Mouse (Mus musculus): ENCODE results near the gene Twsg1. TPM values are rescaled to one million over a fixed set of nuclear protein-coding genes. Genes with fewer than 3 reads are reported as not detected.

Gene Twsg1
- total RNA-seq, 2 experiments from 2014 or later = 10.9 to 13.8 TPM

- ATAC-seq (replicated peaks; ENCODE audit: low FRiP score, poor library complexity, severe bottlenecking) = no peak
These were observed 47.2 kb downstream of the Twsg1 start for GRCm38 (mm10) chr17:65903826-65904225.

GRCm38 (mm10) chr17:65903011-65903410 is 48.0 kb downstream of the Twsg1 start:
- ATAC-seq (replicated peaks; ENCODE audit: low FRiP score, poor library complexity, severe bottlenecking) = no peak

GRCm38 (mm10) chr17:65902281-65902680 is 48.7 kb downstream of the Twsg1 start:
- no peak for ATAC-seq (replicated peaks; ENCODE audit: low FRiP score, poor library complexity, severe bottlenecking)

GRCm38 (mm10) chr17:65896016-65896415 is 55.0 kb downstream of the Twsg1 start:
- no peak for ATAC-seq (replicated peaks; ENCODE audit: low FRiP score, poor library complexity, severe bottlenecking)

GRCm38 (mm10) chr17:65889476-65889875 is 61.5 kb downstream of the Twsg1 start:
- no peak for ATAC-seq (replicated peaks; ENCODE audit: low FRiP score, poor library complexity, severe bottlenecking)

GRCm38 (mm10) chr17:65886571-65886970 is 64.5 kb downstream of the Twsg1 start:
- no peak for ATAC-seq (replicated peaks; ENCODE audit: low FRiP score, poor library complexity, severe bottlenecking)

GRCm38 (mm10) chr17:65885697-65886529 is 65.1 kb downstream of the Twsg1 start, which contains the start of gene Ralbp1:
Gene Ralbp1, minus strand, starts transcription at chr17:65885798.
- 0 out of 2 replicates have a peak, but pooled peaks have one; percentile 8 for ATAC-seq (replicated peaks; ENCODE audit: low FRiP score, poor library complexity, severe bottlenecking)

- ATAC-seq (replicated peaks; ENCODE audit: low FRiP score, poor library complexity, severe bottlenecking) = no peak
These were observed 65.7 kb downstream of the Twsg1 start for GRCm38 (mm10) chr17:65885398-65885696.

- peak; percentile 91 for ATAC-seq (replicated peaks; ENCODE audit: low FRiP score, poor library complexity, severe bottlenecking)
These were observed 66.2 kb downstream of the Twsg1 start for GRCm38 (mm10) chr17:65884691-65885397.

- ATAC-seq (replicated peaks; ENCODE audit: low FRiP score, poor library complexity, severe bottlenecking) = peak; percentile 7
These were observed 66.9 kb downstream of the Twsg1 start for GRCm38 (mm10) chr17:65884061-65884669.

GRCm38 (mm10) chr17:65877026-65877425 is 74.0 kb downstream of the Twsg1 start:
- no peak for ATAC-seq (replicated peaks; ENCODE audit: low FRiP score, poor library complexity, severe bottlenecking)

- no peak for ATAC-seq (replicated peaks; ENCODE audit: low FRiP score, poor library complexity, severe bottlenecking)
These were observed 77.2 kb downstream of the Twsg1 start for GRCm38 (mm10) chr17:65873834-65874233.

- no peak for ATAC-seq (replicated peaks; ENCODE audit: low FRiP score, poor library complexity, severe bottlenecking)
These were observed 77.9 kb downstream of the Twsg1 start for GRCm38 (mm10) chr17:65873156-65873555.

- peak; percentile 77 for ATAC-seq (replicated peaks; ENCODE audit: low FRiP score, poor library complexity, severe bottlenecking)
These were observed 78.4 kb downstream of the Twsg1 start for GRCm38 (mm10) chr17:65872652-65873051.

- no peak for ATAC-seq (replicated peaks; ENCODE audit: low FRiP score, poor library complexity, severe bottlenecking)
These were observed 79.0 kb downstream of the Twsg1 start for GRCm38 (mm10) chr17:65872051-65872450.

Other genes with a start within 250 kb of the Twsg1 start
- gene Rab31, start 178.5 kb downstream of the Twsg1 start, total RNA-seq (2015; ENCODE audit: low replicate concordance) = 9.4 and 10.5 TPM in 2 replicates
- 7.3 and 11.9 TPM in 2 replicates for gene Rab31, start 178.5 kb downstream of the Twsg1 start, total RNA-seq (2017; ENCODE audit: low replicate concordance)
- 24.7 and 37.5 TPM in 2 replicates for gene Ppp4r1, start 168.7 kb downstream of the Twsg1 start, total RNA-seq (2015; ENCODE audit: low replicate concordance)
- gene Ppp4r1, start 168.7 kb downstream of the Twsg1 start, total RNA-seq (2017; ENCODE audit: low replicate concordance) = 12.0 and 23.5 TPM in 2 replicates
- 18.9 and 22.7 TPM in 2 replicates for gene Ralbp1, start 65.4 kb downstream of the Twsg1 start, total RNA-seq (2015; ENCODE audit: low replicate concordance)
- 40.8 and 45.1 TPM in 2 replicates for gene Ralbp1, start 65.4 kb downstream of the Twsg1 start, total RNA-seq (2017; ENCODE audit: low replicate concordance)
- gene Ankrd12, start 125.9 kb upstream of the Twsg1 start, total RNA-seq (2015; ENCODE audit: low replicate concordance) = 31.9 and 43.2 TPM in 2 replicates
- gene Ankrd12, start 125.9 kb upstream of the Twsg1 start, total RNA-seq (2017; ENCODE audit: low replicate concordance) = 50.1 and 55.8 TPM in 2 replicates
- 59.1 and 96.6 TPM in 2 replicates for gene Ndufv2, start 150.3 kb upstream of the Twsg1 start, total RNA-seq (2015; ENCODE audit: low replicate concordance)
- 55.8 and 57.4 TPM in 2 replicates for gene Ndufv2, start 150.3 kb upstream of the Twsg1 start, total RNA-seq (2017; ENCODE audit: low replicate concordance)
- 8.0 and 15.1 TPM in 2 replicates for gene Washc1, start 160.3 kb upstream of the Twsg1 start, total RNA-seq (2015; ENCODE audit: low replicate concordance)
- 3.2 and 5.2 TPM in 2 replicates for gene Washc1, start 160.3 kb upstream of the Twsg1 start, total RNA-seq (2017; ENCODE audit: low replicate concordance)
- gene Ddx11, start 172.3 kb upstream of the Twsg1 start, total RNA-seq (2015; ENCODE audit: low replicate concordance) = 9.6 and 15.5 TPM in 2 replicates
- gene Ddx11, start 172.3 kb upstream of the Twsg1 start, total RNA-seq (2017; ENCODE audit: low replicate concordance) = 8.2 and 18.7 TPM in 2 replicates